Mouse (Mus musculus) mouse embryonic stem cell (cell line): ENCODE results near the gene 0610030E20Rik.

Experiments used
- in situ Hi-C, 2 experiments: fragments of 300-500 bp; cut with MboI; formaldehyde crosslinking; loops; 1 replicate in 1 of 2; 3 replicates in 1 of 2; pipeline ENCODE4 v1.14.3; 2019 to 2020; ENCODE audit warnings: low sequenced_read_pairs in 2 of 2, low pct_unique_long_range_greater_than_20kb in 1 of 2, mixed read lengths in 1 of 2; ENCODE audit not compliant: unreplicated experiment in 1 of 2

The 0610030E20Rik gene

DNA sequence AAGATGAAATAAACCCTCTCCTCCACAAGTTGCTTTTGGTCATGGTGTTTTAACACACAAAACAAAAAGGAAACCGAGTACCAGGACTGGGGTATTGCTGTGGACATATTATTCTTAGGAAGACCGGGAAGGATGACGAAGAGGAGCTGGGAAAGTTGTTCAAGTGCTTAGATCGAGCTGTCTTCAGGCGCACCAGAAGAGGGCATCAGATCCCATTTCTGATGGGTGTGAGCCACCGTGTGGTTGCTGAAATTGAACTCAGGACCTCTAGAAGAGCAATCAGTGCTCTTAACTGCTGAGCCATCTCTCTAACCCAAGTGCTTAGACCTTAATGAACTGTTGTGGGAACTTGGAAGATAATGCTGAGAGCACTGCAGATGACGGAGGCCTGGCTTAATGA is 16.9 kb downstream of the 0610030E20Rik start:
- in situ Hi-C loops = no loop called here

DNA sequence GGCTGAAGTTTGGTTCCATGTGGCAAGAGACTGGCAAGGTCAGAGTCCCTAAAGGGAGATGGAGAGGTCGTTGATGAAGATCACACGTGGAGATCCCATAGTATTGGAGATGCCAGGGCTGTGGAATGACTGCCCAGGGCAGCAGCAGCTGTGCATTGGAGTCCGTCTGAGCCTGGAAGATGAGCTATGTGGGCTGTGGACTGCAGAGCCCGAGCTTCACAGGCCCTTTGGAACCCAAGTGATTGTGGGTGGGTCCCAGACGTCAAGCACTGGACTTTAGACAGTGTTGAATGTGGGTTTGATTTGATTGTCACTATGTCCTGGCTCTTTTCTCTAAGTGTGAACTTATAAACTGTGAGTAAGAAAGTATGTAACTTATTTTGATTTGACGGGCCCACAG is 17.9 kb downstream of the 0610030E20Rik start:
- in situ Hi-C loops = no loop called here

DNA sequence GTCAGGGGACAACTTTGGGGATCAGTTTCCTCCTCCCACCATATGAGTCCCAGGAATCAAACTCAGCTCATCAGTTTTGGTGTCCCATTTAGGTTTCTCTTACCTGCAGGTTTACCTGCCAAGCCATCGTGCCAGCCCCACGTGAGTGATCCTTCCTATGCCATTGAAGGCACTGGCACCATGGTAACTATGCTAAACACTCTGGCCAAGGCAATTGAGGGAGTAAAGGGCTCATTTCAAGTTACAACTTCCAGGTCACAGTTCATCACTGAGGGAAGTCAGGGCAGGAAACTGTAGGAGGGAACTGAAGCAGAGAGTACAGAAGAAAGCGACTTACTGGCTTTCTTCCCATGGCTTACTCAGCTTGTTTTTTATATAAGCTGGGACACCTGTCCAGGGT is 19.2 kb downstream of the 0610030E20Rik start:
- in situ Hi-C loops = no loop called here

DNA sequence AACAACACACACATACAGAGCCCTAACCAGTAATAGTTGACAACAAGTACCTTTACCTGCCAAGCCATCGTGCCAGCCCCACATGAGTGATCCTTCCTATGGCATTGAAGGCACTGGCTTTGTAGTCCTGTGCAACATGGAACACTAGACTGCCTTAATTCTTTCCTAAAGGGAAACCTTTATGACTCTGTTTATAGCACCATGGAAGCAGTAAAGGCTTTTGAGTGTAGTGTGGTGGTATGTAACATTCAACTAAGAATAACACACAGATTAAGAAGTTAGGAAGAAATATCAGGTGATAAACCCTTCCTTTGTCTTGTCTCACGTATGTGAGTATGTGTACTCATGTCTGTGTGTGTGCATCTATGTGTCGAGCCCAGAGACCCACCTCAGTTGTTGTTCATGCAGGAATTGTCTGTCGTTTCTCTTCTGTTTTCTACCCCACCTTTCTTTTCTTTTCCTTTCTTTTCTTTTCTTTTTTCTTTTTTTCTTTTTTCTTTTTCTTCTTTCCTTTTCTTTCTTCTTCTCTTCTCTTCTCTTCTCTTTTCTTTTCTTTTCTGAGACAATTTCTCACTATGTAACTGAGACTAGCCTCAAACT is 19.8 kb downstream of the 0610030E20Rik start, which contains the start of gene Rnf181:
Gene Rnf181, minus strand, starts transcription at position 113 of the 600 bp plus-strand sequence.
- in situ Hi-C loops = no loop called here

DNA sequence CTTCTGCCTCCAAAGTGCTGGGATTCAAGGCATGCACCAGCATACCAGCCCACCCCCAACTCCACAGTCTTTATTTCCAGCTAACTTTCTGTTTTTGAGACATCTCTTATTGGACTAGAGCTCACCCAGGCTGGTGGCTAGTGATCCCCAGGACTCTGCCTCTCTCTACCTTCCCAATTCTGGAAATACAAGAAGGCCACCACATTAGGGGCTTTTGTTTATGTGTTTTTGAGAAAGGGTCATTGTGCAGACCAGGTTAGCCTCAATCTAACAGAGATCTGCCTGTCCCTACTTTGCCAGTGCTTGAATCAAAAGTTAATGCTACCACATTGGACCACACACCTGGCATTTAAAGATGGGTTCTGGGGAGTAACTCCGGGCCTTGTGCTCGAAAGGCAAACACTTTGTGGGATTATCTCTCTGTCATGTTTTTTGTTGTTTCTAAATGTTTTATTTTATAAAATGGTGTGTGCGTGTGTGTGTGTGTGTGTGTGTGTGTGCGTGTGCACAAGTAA is 20.4 kb downstream of the 0610030E20Rik start:
- in situ Hi-C loops = no loop called here

DNA sequence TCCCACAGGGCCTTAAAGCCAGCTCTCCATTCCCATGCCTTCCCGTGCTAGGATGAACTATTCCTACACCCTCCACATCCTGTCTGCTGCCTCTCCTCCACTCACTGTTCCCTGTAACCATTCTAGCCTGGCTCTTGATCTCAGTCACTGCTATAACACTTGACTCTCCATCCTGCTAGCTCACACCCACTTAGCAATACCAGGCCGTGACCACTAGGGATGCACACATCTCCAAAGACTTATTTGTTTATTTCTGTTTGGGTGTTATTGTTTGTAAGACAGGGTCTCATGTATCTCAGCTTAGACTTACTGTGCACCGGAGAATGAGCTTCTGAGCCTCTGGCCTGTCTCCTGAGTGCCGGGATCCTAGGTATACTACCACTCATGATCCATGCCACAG is 22.4 kb downstream of the 0610030E20Rik start:
- in situ Hi-C loops = no loop called here

DNA sequence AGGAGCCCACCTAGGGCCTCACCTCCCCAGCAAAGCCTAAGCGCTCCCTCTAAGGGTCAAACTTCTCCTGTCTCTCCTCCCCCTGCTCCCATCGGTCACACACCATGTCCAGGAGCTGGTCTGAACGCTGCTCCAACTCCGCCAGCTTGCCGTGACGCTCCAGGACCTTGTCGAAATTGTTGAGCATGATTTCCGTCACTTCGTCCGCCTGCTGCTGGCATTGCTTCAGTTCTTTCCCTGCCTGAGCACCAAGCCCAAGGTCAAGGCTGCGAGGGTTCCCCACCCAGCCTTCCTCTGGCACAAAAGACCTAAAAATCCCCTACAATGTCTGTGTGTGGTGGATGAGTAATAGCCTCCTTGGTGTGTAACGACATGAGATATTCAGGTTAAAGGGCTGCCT is 23.0 kb downstream of the 0610030E20Rik start:
- in situ Hi-C loops = no loop called here

DNA sequence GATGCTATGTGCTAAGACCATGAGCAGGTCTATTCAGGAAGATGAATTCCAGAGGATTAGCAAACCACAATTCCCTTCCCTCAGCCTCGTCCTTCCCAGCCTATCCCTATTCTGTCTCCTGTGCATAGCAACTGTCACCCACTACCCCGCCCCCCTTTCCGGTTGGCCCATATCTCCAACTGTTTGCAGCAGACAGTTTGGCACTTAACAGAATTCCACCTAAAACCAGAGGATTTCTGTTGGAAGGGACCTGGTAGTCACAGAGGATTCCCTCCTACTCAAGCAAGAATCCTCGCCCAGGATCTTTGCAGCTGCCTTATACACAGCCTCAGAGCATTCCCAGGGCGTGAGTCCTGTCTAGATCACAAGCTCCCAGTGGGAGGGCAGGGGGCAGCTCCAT is 24.0 kb downstream of the 0610030E20Rik start:
- in situ Hi-C loops = no loop called here

DNA sequence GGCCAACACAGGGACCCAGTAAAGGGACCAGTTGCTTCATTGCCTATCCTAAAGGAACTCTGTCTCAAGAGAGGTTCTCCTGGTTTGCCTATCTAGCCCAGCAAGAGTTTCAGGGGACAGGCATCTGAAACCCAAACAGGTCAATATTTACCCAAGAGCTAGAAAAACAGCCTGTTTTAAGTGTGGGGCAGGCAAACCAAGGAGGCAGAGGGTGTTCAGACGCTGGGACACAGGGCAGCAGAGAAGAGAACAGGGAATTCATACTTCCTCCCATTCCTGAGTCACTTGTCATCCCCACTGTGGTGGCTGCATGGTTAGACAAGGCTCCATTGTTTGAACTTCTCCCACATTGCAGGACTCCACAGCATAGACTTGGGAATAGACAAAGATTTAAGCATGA is 24.5 kb downstream of the 0610030E20Rik start:
- in situ Hi-C loops = no loop called here

DNA sequence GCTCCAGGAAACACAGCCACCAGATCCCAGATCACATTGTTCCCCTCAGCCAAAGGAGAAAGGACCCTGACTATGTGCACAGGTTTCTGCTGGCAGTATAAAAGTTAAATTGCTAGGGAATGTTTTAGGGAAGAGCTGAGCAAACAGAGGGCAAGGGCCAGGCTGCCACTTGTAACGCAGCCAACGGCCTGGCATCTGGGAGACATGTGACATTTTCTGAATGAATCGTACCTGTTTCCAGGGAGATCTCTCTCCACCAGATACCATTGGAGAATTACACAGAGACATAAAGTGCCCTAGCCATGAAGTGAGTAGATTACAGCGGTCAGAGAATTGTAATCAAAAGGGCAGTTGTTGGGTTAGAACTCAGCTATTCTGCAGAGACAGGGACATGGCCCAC is 26.1 kb downstream of the 0610030E20Rik start:
- in situ Hi-C loops = no loop called here

DNA sequence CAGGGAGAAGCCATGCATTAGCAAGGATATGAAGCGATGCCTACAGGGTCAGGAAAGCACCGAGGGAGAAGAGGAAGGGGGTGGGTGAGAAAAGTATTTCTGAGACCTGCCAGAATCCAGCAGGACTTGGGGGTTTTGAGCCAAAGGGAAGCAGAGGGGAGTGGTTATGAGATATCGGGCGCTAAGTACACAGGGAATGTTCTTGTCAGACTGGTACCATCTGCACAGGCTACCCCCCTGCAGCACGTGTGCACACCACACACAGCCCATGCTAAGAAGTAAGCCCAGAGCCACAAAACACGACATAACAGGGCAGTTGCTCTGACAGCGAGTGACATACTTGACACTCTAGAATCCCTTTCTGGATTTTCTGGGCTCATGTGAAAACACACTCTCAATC is 27.1 kb downstream of the 0610030E20Rik start:
- in situ Hi-C loops = no loop called here

DNA sequence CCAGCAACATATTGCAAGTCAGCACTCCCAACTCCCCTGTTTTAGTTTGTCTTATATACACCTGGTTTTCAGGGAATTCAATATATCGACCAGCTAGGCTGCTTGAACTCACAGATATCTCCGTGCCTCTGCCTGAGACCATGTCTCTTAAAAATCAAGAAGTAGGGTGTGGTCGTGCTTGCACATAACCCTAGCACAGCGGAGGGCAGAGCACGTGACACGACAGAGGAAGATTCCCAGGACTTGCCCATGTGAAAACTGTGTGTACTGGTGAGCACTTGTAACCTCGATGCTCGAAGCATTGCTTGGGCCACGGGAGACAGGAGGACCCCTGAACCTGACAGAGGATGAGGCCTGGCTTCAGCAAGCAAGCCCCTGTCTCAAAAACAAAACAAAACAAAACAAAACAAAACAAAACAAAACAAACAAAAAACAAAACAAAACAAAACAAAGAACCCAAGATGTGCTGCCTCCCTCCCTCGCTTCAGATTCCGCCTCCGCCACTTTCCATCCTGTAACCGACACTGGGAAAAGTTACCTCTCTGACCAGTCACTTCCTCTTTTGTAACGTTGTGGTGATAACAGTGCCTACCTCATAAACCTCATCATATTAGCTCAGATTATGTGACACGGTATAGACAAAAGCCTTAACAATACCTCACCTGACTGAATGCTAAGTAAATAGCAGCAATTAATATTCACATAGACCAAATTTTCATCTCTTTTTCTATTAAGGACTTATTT is 27.9 kb downstream of the 0610030E20Rik start:
- in situ Hi-C loops = no loop called here

DNA sequence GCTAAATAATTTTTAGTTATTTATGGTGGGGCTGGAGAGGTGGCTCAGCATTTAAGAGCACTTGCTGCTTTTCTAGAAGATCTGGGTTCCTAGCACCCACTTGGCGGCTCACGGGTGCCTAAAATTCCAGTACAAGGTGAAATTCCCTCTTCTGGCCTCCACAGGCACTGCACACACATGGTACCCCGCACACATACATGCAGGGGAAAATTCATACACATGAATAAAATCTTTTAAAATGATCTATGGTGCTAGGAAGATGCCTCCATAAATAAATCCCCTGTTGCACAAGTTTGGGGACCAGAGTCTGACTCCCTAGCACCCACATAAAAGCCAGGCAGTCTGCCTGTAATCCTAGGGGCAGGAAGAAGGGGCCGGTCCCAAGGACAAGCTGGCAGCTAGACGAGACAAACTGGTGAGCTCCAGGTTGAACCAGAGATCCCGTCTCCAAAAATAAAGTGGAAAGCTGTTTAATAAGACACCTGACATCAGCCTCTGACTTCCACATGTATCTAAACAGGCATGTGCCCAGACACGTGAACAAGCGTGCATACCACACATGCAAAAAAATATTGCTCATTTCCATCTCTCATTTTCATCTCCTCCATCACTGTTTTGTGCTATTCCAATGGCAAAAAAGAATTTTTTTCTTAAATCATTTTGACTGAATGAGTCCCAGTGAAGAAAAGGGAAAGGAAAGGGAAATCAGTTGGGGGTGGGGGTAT is 31.6 kb downstream of the 0610030E20Rik start:
- in situ Hi-C loops = no loop called here

DNA sequence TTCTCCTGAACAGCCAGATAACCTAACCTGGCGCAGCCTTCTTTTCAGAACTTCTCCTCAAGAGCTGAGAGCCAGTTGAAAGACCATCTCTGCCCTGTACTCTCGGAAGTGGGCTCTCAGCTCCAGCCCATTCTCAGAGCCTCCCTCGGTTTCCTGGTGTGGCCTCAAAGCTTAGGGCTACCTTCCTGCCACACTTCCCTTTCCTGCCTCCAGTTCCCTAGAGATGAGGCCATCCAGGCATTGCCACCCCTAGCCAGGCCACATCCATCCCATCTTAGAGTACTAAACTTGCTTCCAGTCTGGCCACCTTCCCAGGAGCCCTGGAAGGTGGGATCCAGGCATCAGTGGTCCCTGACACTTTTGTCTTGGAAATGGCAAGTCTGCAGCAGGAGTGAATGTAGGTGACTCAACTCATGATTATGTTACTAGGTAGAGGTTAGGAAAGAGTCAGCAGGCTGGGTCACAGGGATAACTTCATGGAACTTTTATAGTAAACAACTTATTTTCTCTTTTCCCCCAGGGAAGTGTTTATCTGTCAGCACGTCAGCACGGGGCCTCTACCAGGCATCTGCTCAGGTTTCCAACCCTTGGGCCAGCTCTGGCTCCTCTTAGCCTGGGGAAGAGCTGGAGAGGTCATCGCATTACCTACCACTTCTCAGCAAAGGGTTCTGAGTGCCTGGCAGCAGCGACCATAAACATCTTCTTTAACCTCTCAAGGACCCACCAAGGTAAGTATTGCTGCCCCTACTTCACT is 32.4 kb downstream of the 0610030E20Rik start:
- in situ Hi-C loops = no loop called here

DNA sequence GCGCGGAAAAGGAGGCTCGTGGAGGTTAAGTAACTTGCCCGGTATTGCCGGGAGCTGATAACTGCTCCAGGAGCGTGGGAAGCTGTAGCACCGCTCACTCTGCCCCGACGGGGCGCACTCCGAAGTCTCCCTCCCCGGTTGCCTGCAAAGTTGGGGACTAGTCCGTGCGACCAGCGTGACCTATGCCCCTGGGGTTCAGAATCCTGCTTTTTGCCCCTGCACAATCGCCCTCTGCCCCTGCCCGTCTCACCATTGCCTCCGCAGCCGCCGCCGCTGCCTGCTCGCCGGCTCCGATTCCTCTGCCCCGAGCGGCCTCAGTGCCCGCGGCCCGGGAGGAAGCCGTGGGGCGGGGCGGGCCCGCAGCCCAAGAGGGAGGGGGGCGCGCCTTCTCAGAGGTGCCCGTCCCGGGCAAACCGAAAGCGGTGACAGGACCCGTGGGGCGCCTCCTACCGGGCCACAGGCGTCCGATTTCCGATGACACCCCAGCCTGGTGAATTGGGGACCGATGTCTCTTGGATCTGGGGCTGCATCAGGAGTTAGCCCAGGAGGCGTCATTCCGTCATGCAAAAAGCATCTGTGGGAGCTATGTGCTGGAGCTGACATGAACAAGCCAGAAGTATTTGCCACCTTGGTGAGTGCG is 33.1 kb downstream of the 0610030E20Rik start, which contains the start of gene Vamp5:
Gene Vamp5, minus strand, starts transcription at position 338 of the 640 bp plus-strand sequence.
- in situ Hi-C loops = no loop called here

DNA sequence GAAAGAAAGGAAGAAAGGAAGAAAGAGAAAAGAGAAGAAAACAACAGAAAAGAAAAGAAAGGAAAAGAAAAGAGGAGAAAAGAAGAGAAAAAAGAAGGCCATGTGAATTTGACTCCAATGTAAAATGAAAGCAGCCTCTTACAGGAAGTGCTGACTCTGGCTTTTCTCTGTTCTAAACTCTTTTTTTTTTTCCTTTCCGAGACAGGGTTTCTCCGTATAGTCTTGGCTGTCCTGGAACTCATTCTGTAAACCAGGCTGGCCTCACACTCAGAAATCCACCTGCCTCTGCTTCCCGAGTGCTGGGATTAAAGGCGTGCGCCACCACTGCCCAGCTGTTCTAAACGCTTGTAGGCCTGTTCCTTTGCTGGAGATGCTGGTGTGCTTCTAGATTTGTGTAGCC is 35.4 kb downstream of the 0610030E20Rik start:
- in situ Hi-C loops = no loop called here

DNA sequence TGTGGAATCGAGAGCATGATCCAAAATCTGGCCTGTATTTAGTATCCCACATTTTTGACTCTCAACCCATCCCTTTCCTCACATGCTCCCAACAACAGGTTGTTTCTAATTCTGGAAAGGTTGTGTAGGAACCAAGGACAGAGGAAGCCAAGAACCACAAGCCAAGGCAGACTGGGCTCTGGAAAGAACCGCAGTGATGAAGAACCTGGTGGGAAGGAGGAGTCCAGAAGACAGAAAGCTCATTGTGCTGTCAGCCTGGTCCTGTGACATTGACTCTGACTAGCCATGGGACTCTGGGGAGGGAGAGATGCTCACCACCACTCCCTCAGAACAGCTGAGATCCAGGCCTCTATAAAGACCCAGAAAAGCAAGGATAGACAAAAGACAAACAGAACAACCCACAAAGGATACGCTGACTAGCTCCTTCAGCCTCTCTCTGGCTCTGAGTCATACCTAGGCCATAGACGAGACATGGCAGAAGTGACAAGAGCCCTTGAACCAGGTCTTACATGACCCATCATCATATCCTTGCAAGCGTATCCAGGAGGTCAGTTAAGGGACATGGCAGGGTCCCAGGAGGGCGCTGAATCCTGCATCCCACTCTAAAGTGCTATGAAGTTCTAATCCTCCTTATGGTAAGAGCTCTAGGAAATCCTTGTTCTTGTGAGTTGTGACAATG is 36.2 kb downstream of the 0610030E20Rik start:
- in situ Hi-C loops = no loop called here

DNA sequence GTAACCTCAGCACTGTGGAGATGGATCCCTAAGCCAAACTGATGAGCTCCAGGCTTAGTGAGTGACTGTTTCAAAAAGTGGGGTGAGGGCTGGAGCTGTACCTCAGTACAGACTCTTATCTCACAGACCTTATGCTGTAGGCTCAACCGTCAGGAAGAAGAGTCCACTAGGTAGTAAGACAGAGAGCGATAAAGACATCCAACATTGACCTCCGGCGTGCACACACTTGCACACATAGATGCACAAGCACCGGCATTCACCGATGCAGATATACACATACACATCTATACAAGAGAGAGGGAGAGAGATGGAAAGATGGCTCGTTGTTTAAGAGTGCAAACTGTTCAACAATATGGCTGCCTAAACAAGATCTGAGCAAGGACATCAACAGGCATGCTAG is 36.8 kb downstream of the 0610030E20Rik start:
- in situ Hi-C loops = no loop called here
